Mouse (Mus musculus): ENCODE measurements at regions not wholly inside any gene's neighbourhood (a gene's known extent, or its start where the extent isn't known, plus 50 kb on each side); places are given as distances from the start of the nearest gene placed in this dataset.

DNA sequence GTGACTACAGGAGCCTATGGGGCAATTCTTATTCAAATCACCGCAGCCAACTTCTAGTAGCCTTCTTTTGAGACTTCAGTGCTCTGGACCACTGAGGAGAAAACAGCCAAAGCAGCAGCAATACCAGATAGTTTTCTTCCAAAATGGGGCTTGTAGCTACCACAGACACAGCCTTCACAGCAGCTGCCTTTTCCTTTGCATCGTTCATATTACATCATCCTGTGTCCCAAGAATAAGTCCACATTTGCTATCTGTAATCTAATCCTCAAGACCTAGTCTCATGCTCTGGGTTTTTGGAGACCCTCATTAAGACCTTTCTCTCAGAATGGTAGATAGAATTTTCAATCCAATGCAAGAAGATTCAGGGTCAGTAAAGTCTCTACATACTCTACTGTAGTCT lies 258.2 kb upstream of the Rbms1 start:
- DNase-seq = no peak

DNA sequence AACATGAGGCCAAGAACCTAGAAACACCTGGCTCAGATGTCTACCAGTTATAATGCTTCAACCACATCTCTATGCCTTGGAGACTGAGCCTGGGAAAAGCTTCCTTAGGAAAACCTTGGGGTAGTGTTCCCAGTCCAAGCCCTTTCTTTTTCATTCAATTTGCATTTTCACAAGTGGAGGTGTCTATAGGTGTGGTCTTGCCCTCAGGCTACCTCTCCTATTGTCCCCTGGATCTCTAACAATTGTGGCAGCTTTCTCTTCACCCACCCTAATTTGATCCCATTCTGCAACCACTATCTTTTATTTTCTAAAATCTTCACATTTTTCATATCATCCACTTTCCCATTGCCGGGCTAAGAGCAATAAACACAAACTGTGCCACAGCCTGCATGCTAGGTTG lies 251.0 kb upstream of the Rbms1 start:
- DNase-seq = no peak

DNA sequence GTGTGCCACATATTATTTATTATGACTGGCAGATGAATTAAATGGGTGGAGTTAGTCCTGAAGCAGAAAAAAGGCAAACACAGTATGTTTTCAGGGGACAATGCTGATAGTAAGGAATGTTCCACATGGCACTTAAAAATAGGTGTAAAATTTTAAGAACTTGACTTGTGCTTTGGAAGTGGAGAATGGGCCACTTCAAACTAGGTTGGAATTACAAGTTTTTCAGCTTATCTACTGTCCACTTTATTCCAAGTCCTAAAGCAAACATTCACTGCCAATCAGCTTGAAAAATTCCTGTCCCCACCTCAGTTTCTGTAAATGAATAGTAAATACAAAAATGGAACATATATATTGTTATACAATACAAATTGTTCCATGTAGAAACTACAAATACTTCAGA lies 238.4 kb upstream of the Rbms1 start:
- DNase-seq = no peak

DNA sequence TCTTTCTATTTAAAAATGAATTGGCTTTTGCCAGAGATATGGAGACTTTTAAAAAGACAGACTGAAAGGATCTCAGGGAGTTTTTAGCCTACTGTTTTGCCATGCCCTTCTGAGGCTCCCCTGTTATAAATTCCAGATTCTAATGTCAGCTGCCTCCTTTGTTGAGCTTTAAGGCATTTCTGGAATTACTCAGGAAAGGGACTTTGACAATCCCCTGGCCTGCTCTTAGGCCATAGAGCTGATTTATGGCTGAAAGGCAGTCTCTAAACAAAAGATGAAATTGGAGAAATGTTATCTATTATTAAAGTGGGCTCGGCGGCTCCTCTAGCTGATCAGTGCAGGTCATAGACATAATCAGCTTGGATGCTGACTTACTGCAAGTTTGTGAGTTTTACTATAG lies 231.0 kb upstream of the Rbms1 start:
- no peak for DNase-seq

DNA sequence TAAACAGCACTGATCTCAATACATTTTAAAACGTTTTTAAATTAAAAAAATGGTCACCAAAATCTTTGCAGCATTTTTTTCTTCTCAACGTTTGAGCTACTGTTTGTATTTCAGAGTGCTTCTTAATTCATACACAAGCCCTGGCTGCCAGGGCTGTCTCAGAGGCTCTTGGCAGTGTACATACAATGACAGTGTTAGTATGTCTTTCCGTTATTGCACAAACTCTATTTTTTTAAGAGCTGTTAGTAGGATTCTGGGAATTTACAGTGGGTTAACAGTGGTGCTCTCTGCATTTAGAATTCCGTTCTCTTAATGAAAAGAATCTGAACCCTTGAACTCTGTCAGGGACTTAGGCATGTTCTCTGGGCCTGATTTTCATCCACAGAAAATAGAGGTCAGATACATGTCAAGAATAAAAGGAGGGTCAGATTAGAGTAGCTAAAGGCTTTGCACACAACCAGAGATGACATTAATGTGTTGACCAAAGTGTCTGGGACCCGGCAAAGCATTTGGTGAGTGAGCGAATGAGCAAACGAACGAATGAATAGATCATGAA lies 219.5 kb upstream of the Rbms1 start:
- DNase-seq = no peak

DNA sequence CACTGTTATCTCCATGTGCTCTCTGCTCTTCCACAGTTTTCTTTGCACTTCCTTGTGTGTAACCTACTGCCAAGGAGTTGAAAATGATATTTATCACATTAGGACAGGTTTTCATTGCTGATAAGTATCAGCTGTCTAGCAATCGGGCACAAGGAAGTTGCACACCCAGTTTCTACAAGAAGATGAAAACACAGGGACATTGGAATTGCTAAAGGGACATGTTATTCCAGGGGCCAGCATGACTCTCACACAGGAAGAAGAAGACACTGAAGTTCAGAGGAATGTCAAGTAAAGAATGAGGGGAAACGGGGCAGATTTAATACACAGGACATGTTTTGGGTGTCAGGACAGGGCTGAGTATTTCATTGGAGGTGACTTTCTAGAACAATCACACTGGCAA lies 214.8 kb upstream of the Rbms1 start:
- DNase-seq = no peak

DNA sequence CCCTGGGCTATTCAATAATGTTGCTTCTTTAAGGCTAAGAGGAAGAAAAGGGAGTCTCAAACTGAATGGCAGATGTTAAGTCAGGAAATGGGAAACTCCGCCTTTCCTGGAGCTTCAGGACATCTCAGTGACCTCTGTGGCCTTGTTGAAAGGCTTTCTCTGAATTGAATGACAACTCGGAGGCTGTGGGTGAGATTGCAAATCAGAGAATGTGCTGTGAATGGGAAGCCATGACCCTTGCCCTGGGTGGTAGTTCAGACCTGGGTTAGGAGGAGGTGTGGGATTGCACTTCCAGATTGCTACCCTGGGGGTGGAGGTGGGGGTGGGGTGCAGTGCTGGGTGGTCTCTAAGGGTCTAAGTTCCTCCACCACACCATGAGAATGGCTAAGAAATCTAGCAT lies 213.8 kb upstream of the Rbms1 start:
- no peak for DNase-seq

DNA sequence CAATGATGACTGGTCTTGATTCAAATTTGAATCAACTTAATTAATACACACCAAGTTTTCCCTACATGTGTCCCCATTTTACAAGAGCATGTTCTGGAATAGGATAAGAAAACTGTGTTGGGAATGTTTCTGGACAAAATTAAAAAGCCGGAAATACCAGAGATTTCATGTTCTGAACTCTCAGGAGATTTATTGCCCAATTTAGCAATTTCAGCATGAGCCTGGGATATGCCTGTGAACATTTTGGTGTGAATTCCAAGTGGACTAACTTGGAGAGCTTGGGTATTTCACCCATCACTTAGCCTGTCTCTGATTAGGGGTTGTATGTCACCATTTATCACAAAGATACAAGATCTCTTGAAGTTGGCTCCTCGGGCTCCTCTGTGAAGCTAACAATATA lies 210.6 kb upstream of the Rbms1 start:
- DNase-seq = no peak

DNA sequence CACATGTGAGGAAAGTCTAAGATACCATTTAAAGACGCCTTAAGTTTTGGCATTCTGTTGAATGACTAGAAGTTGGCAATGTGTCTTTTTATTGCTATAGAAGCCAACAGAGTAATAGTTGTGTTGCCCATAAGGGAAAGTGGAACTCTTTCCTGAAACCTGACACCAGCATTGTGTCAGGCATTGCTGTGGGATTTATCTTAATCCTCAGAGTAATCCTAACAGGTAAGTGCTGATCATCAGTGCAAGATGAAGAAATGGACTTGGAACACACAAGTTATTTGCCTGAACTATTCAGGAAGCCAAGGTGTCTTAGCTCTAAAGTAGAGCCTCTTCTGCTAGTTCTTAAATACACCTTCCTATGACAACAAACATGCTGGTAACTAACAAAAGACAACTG lies 198.3 kb upstream of the Rbms1 start:
- DNase-seq = no peak

DNA sequence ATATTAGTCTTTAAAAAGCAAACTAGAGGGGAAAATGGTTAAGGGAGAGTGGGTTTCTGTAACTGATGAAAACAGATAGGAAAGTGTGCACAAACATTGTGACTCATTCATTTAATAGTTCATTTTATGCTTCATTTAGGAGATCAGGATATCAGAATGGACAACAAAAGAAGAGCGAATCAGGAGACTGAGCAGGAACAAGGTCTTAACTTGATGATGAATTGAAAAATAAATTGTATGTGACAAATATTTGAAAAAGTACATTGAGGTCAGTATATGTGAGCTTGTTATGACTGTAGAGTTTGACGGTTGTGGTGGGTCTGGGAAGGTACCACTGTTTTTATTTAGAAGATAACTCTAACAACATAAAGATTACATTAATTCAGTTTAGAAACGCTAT lies 196.8 kb upstream of the Rbms1 start:
- DNase-seq = no peak

DNA sequence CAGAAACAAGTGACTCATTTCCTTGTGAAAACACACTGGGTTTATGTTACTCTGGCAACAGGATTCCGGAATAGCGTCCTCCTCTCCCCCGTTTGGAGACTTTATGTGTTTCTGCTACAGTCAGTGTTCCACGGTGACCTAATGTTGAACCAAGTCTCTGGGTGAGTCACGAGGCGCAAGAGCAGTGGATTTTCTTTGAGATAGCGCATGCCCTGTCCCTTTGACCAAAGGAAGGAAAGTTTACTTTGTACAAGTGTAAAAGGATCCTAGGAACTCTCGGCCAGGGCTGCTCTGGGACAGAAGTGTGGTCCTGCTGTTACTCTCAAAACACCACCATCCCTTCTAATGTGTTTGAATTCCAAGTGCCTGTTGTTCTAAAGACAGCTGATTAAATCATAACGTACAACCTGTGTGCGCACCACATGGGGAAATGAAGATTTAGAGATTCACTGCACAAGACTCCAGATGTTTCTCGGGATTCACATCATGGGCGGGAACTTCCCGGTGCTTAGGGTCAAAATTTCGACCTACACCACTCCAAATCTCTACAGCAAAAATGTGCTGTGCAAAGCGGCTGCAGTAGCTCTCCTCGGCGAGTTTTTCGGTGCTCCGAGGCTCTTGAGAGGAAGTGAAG lies 176.1 kb upstream of the Rbms1 start:
- no peak for DNase-seq

DNA sequence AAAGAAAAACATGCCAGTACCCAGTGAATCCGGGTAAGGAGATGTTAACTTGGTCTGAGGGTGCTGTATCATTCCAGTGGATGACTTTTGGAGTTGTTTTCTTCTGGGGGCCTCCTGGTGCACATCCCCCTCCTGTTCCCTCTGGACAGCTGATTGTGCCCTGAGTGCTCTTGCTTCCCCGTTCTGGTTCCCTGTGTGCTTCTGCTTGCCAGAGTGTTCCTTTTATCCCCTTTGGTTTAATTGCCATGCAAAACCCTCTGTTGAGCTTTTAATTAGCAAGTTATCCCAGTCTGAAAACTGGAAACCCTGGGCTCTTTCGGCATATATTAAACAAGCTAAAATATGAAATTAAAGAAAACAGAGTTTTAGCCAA lies 175.6 kb upstream of the Rbms1 start:
- no peak for DNase-seq

DNA sequence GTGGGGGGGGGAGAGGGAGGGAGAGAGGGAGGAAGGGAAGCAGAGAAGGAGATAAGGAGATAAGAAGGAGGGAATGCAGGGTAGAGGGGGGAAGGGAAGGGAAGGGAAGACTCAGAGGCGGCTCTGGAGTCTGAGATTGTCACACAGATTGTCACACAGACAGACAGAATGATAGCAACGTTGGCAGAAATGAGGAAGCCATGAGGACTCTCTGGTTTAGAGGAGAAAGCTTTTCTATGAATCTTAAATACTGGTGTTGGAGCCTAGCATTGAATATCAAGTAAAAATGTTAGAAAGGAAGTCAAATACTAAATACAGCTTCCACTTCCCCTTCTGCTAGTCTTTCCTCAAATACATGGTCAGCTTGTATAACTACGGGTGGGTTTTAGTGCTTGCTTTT lies 174.4 kb upstream of the Rbms1 start:
- no peak for DNase-seq

DNA sequence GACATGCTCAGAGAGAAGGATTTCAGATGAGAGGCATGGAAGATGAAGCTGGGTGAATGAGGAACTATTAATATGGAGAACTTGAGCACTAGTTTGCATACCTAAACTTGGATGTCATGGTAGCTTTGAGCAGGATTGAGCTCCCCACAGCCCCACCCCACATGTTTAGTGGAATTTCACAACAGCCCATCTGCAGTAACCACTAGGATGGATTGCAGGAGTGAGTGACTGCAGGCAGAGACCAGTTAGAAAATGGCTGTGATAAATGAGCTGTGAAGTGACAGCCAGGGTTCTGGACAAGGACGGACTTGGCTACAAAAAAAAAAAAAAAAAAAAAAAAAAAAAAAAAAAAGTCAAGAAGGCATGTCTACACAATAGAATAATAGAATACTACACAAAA lies 173.9 kb upstream of the Rbms1 start:
- no peak for DNase-seq

DNA sequence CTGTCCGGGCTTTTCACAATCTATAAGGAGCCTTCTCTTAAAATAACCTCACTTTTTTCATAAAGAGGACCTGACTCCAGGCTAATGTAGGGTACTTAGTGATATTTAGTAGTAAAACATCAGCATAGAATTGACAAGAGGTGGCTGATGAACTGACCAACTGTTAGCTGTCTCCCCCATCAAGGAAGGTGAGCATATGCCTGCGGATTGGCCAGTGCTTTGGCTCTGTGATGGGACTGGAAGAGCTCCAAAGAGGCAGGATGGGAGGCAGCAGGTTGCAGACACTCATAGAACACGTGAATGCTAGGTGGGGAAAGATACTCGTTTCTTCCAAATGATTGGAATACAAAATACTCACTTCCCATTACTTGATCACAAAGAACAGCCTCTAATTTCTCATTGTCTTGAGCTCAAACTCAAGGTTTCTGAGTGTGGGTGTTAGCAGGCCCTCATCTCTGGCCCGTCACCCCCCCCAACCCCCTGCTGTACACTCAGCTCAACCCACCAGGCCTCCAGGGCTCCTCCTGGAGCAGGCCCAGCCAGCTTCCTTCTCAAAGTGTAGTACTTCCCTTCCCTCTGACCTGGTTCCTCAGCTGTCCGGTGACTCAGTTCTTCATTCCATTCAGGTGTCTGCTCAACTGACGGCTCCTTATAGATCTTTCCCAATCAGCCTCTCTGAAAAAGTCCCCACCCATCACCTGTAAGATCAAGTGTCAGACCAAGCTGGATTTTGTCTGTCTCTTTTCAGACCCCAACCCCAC lies 160.2 kb upstream of the Rbms1 start:
- no peak for DNase-seq

DNA sequence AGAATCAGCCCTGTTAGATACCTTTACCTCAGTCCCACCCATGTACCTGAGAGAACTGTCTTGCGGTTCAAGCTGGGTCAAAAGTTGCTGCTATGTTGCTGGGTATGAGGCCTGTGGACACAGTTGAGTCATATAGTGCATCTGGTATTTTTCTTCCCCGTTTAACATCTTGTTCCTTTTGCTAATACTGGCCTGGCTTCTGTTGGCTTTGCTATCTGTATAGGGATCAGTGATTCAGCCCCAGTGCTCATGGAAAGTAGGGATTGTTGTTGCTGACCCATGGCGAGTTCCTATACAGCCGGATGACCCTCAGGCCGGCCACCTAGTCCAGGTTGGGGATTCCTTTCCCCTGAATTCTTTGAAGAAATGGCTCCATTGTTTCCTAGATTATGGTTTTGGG lies 158.3 kb upstream of the Rbms1 start:
- no peak for DNase-seq

DNA sequence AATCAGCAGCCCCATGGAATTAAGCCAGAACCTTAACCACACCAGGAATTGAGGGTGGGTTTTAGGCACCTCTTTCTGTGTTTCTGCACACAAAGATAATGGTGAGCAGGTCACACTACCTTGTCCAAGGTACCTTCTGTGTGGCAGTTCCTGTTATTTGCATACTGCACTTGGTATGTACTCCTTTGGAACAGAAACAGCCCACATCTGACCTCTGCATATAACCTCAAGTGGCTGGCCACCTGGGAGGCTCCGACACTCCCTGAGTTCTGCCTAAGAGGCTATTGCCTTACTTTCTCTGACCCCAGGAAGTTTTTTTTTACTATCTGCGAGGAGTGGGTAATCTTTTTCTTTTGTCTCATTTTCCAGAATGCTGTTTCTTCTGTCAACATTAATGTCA lies 151.6 kb upstream of the Rbms1 start:
- DNase-seq = no peak

DNA sequence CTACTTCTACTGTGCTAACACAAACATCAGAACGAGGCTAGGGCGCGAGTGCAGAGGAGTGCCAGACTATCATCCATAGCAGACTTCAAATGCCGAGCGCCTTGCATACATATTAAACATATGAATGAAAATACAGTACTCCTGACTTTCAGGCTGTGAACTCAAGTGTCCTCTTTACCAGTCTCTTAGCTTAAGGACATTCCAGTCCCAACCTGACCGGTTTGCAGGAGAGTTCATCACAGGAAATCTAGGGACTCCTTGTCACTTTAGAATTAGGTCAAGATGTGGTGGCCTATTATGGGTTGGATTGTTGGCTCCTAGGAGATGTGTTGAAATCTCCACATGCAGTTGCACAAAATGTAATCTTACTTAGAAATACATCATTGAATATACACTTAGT lies 150.9 kb upstream of the Rbms1 start:
- no peak for DNase-seq

DNA sequence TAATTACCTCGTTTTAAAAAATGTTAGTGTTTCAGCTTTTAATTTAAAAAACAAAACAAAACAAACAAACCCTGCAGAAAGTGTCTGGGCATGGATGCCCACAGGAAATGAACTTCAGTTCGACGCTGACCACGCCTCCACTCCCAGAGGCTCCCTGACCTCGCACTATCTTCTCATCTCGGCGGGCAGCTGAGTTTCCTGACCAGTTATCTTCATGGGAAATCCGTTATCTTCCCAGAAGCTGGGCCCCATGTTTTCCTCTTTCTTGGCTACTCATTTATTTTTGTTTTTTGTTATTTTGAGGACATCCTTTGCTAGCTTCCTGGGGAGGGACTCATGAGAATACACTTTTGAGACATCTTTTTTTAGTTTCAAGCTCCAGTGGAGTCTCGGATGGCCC lies 147.6 kb upstream of the Rbms1 start:
- no peak for DNase-seq

DNA sequence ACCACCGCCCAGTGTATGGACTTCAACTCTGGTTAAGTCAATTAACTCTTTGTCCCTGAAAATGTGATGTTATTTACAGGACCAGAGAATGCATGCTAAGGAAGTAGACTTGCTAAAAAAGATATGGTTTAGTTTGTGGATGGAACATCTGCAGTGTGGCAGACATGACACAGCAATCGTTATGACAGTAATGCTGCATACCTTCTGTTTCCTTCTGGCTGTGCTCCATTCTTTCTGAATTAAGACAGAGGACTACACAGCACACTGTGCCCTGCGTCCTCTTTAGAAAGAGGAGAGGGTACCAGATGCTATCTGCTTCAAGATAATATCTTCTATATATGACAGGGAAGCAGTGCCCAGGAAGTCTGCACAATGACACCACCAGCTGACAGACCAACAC lies 146.6 kb upstream of the Rbms1 start:
- DNase-seq = no peak

DNA sequence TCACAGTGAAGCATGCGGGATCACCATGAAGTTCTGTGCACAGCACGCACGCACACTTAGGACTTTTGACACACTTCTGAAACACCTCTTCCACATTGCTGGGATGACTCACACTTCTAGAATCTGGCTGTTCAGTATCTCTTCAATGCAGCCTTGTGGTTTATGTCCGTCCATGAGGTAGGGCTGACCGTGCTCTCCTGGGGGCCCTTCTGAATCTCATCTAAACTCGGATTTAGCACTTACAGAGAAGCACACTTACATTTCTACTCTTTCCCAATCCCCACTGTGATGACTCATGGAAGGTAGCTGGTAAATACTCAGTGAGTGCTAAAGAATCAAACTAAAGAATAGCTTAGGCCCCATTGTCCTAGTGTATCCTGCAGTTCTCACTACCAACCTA lies 142.2 kb upstream of the Rbms1 start:
- no peak for DNase-seq

DNA sequence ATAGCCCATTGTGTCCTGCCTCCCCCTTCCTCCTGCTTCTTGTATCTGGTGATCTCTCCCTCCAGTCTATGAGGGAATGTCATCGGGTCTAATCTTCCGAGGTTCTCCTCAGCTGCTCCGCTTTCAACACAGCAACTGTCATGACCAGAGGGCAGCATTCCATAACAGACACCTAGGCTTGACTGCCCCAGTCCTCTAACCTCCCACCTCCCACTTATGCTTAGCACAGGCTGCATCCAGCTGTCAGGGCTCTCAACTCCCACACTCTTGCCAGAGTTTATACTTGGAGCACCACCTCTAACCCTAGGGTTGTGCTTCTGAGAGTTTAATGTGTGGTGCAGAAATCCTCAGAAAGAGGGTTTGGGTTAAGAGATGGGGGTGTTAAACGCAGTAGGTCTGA lies 137.9 kb upstream of the Rbms1 start:
- no peak for DNase-seq

DNA sequence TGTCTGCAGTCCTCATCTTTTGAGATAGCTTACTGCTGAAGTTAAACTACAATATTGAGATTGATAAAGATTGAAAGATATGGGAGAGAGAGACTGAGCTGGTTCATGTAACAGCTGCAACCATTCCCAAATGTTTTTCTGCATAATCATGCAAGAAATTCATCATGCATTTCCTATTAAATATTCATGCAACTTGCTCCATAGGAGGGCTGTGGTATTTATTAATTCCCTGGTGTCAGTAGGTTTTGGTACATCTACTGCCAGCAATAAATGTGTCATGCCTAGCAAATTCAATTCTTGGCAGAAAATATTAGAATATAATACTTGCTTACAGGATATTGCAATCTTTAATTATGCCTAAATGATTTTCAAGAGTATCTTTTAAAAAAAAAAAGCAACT lies 125.5 kb upstream of the Rbms1 start:
- DNase-seq = no peak

DNA sequence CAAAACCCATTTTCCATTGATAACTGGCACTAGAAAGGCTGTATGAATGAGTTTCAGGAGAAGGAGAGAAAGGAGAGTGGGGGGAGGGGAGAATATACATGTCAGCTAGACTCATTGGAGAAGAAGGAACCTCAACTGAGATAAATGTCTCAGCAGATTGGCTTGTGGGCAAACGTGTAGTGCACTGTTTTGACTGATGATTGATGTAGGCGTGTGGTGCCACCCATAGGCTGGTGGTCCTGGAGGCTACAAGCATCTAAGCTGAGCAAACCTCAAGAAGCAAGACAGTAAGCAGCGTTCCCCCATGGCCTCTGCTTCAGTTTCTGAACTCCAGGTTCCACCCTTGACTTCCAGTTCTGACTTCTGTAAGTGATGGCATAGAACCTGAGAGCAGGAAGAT lies 121.8 kb upstream of the Rbms1 start:
- no peak for DNase-seq

DNA sequence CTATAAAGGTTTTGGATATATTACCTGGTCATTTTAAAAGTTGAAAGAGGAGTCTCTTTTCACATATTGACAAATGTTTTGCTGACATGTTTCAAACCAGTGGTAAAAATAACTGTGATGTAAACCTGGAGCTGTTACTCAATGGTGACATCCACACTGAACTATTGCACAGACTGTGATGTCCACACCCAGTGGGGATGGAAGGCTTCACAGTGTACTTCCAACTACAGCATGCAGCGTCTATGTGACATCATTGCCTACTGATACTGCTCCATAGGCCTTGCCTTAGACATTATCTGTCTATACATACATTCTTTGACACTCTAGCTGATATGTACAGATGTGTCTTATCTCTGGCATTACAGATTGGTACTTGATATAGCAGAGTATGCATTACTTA lies 120.1 kb upstream of the Rbms1 start:
- DNase-seq = no peak
